Mouse (Mus musculus) limb, embryonic 10.5 days (tissue): ENCODE data around the gene Rsl1. TPM values are rescaled to one million over a fixed set of nuclear protein-coding genes. Genes with fewer than 3 reads are reported as not detected.
"Not testable (repeated sequence)": the region's sequence is repeated elsewhere in the genome, so short reads cannot be mapped to it uniquely, and the experiment has no call there.

Source experiments
- DNase-seq: peaks from one replicate; pipeline ENCODE4 v3.0.0-alpha.2; 2017; ENCODE audit warnings: low spot score
- H3K27ac ChIP-seq: fragments of 300-500 bp; sonication (generic); 2 replicates; pipeline ENCODE4 v1.5.1; 2016; ENCODE audit warnings: mild to moderate bottlenecking
- H3K27me3 ChIP-seq: fragments of 300-500 bp; sonication (generic); 2 replicates; pipeline ENCODE4 v1.6.1; 2016; ENCODE audit warnings: low read depth, mild to moderate bottlenecking; ENCODE audit not compliant: poor library complexity, severe bottlenecking
- H3K36me3 ChIP-seq: fragments of 300-500 bp; sonication (generic); 2 replicates; pipeline ENCODE4 v1.6.1; 2016; ENCODE audit warnings: mild to moderate bottlenecking, moderate library complexity
- H3K4me1 ChIP-seq: fragments of 300-500 bp; sonication (generic); 2 replicates; pipeline ENCODE4 v1.6.1; 2016
- H3K4me3 ChIP-seq: fragments of 300-500 bp; sonication (generic); 2 replicates; pipeline ENCODE4 v1.5.1; 2016; ENCODE audit warnings: mild to moderate bottlenecking, moderate library complexity
- H3K9me3 ChIP-seq: fragments of 300-500 bp; sonication (generic); replicated peaks from 2 replicates; pipeline ENCODE4 v1.6.1; 2016; ENCODE audit warnings: mild to moderate bottlenecking
- WGBS: fragments of 180-500 bp; shearing (Covaris S2); methylation state at CpG from one replicate; pipeline ENCODE4 v1.1.7; 2016; 5-methylcytosine and 5-hydroxymethylcytosine counted together
- polyA plus RNA-seq: library from polyadenylated mRNA; unstranded; fragments of >200 nt; fragmentation: Nextera tagmentation; extraction: Ambion mirVana; gene quantifications from 2 replicates; pipeline ENCODE4 v1.2.1, GENCODE M21; 2016

Rsl1 gene
- 6.2 and 6.5 TPM in 2 replicates for polyA plus RNA-seq

DNA sequence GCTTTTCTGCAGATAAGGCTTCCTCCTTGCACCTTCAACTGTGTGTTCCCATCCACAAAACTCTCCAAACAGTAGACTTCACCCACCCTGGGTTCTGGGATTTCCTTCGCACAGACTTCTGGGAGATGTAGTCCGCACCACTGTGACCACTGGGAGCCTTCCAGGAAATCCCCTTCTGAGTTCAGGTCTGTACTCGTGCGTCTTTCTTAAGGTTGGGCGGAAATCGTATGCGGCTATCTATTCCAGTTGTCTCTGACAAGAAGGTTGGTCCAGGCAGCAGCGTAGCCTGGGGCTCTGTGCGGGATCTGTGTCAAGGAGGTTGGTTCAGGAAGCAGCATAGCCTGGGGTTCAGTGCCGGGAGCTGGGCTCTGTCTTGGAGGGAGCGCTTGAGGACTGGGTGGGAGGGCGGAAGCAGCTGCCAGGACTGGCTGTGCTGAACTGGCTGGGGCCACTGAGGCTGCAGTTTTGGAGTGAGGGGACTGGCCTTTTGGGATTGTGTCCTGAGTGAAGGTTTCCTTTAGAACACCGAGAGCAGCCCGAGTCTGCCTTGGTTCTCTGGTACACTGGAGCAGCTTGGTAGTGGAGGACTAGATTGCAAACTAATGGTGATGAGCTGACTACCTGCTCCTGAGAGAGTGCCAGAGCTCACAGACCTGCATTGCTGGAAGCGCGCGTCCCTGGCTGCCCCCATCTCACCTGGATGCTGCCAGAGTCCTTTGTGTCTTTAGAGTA, at the start of gene Rsl1:
TSS of gene Rsl1 (plus strand) at position 192 of the 732 bp plus-strand sequence.
- Histone ChIP-seq H3K4me3 (peak within 1 kb of the TSS; percentile 68), H3K36me3 (peaks cover 12% of the 10 kb centered on the region; the same call in 1 of the 2 replicates), H3K27ac (peak within 1 kb of the TSS; percentile 81)
- not testable (repeated sequence) for H3K27me3 ChIP-seq, H3K4me1 ChIP-seq, H3K9me3 ChIP-seq
- peak; percentile 65 for DNase-seq
- 2% methylated on average over 17 of the region's 17 CpGs for WGBS

DNA sequence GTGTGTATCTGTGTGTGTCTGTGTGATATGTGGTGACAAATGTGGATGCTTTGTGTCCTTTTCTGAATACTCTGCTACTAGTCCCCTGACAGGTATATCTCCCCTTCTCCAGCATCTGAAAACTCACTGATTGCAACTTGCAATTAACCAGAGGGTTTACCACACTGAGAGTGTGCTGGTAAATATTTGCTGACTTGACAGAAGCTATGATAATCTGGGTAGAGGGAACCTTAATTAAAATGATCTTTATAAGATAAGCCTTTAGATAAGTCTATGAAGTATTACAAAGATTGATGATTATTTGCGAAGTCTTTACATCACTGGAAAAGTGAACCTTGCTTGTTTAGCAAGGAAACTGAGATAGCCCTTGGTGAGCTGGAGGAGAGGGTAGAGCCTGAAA, 48.5 kb upstream of the Rsl1 start:
- no peaks in the 10 kb centered on the region for H3K9me3 ChIP-seq
- no peak overlapping the region for H3K27ac ChIP-seq
- 94% methylated on average over 1 of the region's 1 CpGs for WGBS
- no peaks in the 10 kb centered on the region for H3K27me3 ChIP-seq
- H3K4me1 ChIP-seq: 0 out of 2 replicates have a peak, but pooled peaks cover 5% of the 10 kb centered on the region
- H3K36me3 ChIP-seq: no peaks in the 10 kb centered on the region
- DNase-seq: no peak
- no peak overlapping the region for H3K4me3 ChIP-seq

DNA sequence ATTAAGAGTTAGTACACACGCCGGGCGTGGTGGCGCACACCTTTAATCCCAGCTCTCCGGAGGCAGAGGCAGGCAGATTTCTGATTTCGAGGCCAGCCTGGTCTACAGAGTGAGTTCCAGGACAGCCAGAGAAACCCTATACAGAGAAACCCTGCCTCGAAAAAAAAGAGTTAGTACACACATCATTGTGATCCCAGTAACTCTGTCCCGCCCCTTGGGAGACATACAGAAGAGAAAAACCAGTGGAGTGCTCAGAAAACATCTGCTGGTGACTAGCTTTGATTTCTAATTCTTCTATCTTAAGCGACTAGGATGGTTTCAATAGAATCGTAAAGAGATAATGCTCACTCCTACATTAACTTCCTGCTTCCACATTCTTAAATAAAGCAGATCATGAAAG, 45.5 kb upstream of the Rsl1 start:
- H3K27ac ChIP-seq, H3K27me3 ChIP-seq, H3K4me3 ChIP-seq, H3K4me1 ChIP-seq, H3K9me3 ChIP-seq, DNase-seq, H3K36me3 ChIP-seq: not testable (repeated sequence)
- 77% methylated on average over 10 of the region's 10 CpGs for WGBS

DNA sequence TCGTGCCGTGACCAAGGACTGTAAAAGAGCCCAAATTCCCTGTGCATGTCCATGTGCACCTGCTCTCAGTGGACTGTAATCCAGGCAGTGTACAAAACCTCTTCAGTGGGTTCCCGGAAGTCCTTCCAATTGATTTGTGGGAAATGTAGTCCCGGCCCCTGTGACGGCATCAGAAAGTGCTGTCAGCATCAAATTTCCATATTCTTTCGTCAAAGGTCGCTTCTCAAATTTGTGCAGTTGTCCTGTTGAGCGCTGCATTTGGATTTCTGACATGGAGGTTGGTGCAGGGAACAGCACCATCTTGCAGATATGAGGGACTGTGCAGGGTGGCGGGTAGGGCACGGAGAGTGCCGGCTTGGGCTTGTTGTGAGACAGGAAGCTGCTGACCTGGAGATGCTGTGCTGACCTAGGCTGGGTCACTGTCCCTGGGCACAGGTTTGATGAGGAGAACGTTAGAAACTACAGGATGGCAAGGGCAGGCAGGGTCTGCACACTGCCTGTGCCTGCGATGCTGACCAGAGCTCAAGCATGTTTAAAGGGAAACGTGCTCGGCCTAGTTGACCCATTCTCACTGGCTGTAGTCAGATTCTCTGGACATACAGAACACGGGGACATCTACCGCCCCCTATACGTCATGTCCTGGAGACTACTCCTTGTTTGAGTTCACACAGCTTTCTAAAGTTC, 44.8 kb upstream of the Rsl1 start:
- Histone ChIP-seq H3K4me1 (0 out of 2 replicates have a peak, but pooled peaks cover 5% of the 10 kb centered on the region), H3K9me3 (no peaks in the 10 kb centered on the region), H3K36me3 (no peaks in the 10 kb centered on the region), H3K27ac (peak overlapping the region; percentile 79), H3K4me3 (peak overlapping the region; percentile 62), H3K27me3 (no peaks in the 10 kb centered on the region)
- WGBS: 3% methylated on average over 18 of the region's 18 CpGs
- peak; percentile 78 for DNase-seq

DNA sequence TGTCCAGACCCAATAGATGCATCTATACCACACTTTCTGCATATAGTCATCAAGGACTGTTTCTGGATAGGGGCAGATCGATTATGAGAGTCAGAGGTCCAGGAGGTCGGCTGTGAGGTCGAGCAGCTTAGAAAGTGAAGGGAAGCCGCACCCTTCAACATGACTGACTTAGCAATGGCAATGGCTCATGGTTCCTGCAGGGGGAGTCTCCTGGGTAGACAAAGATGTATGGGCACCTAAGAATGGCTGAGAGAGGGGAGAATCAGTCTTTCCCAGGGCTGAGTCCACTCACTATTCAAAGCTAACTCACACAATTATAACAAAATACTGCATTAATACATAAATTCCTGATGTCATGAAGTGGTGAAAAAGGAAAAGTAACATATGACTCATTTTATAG, 6.9 kb upstream of the Rsl1 start:
- H3K27ac ChIP-seq, DNase-seq, H3K4me1 ChIP-seq, H3K9me3 ChIP-seq, H3K4me3 ChIP-seq, H3K36me3 ChIP-seq, H3K27me3 ChIP-seq: not testable (repeated sequence)
- 70% methylated on average over 4 of the region's 4 CpGs for WGBS

DNA sequence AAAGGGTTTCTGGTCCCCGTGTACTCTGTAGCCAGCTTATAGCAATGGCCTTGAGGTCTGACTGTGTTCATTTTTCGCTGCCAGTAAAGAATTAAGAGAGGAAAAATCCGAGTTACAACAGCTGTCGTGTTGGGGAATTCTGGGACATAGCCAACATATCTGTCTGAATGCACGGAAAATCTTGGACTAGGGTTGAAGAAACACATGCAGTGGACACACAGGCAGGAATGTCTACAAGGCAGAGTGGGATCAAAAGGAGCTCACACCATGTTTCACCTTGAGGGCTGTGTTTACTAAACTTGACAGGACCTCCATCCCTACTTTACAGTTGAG, 707 bp downstream of the Rsl1 start:
- Histone ChIP-seq H3K4me3 (peak overlapping the region; percentile 68), H3K4me1 (peaks cover 3% of the 10 kb centered on the region; the same call in 1 of the 2 replicates), H3K27ac (no peak overlapping the region), H3K27me3 (no peaks in the 10 kb centered on the region), H3K36me3 (peaks cover 15% of the 10 kb centered on the region; the same call in 1 of the 2 replicates), H3K9me3 (no peaks in the 10 kb centered on the region)
- DNase-seq: no peak
- 35% methylated on average over 5 of the region's 5 CpGs for WGBS

DNA sequence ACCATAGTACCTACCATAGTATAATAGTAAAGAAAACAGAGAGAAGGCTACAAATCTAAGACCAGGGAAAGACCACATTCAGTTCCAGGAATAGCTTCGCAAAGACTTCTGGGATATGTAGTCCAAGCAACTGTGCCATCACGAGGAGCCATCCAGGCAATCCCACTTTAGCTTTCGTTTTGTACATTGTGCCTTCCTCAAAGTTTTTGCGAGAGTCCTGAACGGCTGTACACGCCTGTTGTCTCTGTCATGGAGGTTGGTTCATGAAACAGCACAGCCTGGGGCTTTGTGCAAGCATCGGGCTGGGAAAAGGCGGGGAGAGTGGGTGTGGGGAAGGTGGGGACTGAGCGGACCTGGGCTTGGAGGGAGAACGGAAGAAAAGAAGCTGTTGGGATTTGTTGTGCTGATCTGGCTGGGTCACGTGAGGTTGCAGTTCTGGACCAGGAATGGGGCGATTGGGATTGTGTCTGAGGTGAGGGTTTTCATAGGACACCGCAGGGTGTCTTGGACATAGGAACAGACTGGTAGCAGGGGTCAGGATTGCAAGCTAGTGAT, 21.4 kb downstream of the Rsl1 start, which contains the start of gene Zfp455:
TSS of gene Zfp455 (plus strand) at position 167 of the 555 bp plus-strand sequence.
- peak within 1 kb of the TSS; percentile 87 for H3K27ac ChIP-seq
- no peaks in the 10 kb centered on the region for H3K27me3 ChIP-seq
- H3K4me1 ChIP-seq: 0 out of 2 replicates have a peak, but pooled peaks cover 3% of the 10 kb centered on the region
- DNase-seq: peak; percentile 67
- no peaks in the 10 kb centered on the region for H3K36me3 ChIP-seq
- WGBS: 5% methylated on average over 13 of the region's 13 CpGs
- H3K4me3 ChIP-seq: peak within 1 kb of the TSS; percentile 68
- H3K9me3 ChIP-seq: no peaks in the 10 kb centered on the region

DNA sequence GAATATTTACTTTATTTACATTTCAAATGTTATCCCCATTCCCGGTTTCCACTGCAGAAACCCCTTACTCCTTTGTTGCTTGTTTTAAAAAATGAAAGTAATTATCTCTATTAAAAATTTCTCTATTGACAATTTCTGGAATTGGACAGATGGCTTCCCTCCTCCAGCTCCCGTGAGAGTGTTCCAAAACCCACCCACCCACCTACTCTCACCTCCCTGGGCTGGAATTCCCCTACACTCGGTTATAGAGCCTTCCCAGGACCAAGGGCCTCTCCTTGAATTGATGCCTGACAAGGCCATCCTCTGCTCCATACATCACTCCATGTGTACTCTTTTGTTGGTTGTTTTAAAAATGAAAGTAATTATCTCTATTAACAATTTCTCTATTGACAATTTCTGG, 28.7 kb downstream of the Rsl1 start:
- Histone ChIP-seq H3K27ac (no peak overlapping the region), H3K4me3 (no peak overlapping the region), H3K36me3 (no peaks in the 10 kb centered on the region), H3K9me3 (no peaks in the 10 kb centered on the region), H3K27me3 (no peaks in the 10 kb centered on the region), H3K4me1 (no peaks in the 10 kb centered on the region)
- WGBS: 90% methylated on average over 3 of the region's 3 CpGs
- no peak for DNase-seq

DNA sequence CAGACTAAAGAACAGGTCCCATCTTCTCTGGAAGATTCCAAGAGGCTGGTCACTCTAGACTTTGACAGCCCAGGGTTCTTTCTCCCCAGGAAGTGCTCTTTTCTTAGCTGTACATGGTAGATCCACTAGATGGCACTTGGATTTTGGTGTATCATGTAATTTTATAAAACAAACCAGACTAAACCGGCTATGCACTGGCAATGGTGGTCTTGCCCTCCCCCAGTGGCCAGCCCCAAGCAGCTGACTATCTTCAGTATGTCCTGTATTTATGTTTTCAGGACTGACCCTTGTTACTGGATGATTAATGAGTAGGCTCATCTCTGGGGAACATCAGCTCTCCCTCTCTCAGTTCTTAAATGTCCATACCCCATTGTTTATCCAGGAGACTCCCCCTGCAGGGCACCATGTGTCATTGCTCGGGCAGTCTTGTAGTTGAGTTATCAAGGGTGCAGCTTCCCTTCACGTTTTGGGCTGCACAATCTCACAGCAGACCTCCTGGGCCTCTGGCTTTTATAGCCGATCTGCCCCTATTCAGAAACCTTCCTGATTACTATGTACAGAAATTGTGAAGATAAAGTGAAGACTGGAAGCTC, 41.1 kb downstream of the Rsl1 start:
- WGBS: 70% methylated on average over 4 of the region's 4 CpGs
- H3K27me3 ChIP-seq: no peaks in the 10 kb centered on the region
- no peaks in the 10 kb centered on the region for H3K9me3 ChIP-seq

More for the DNA sequence above, 41.1 kb downstream of the Rsl1 start:
- no peak overlapping the region for H3K27ac ChIP-seq
- no peak for DNase-seq
- no peaks in the 10 kb centered on the region for H3K4me1 ChIP-seq
- no peaks in the 10 kb centered on the region for H3K36me3 ChIP-seq
- H3K4me3 ChIP-seq: no peak overlapping the region

Other genes starting within 250 kb of the Rsl1 start
- 2.4 and 4.3 TPM in 2 replicates for gene Zfp712, start 112.0 kb upstream of the Rsl1 start, polyA plus RNA-seq
- gene Zfp708, start 75.2 kb upstream of the Rsl1 start, polyA plus RNA-seq: 4.9 and 6.8 TPM in 2 replicates
- 1.8 and 2.9 TPM in 2 replicates for gene Gm28557, start 64.6 kb upstream of the Rsl1 start, polyA plus RNA-seq
- 0.19 and 0.31 TPM in 2 replicates for gene Rslcan18, start 56.9 kb upstream of the Rsl1 start, polyA plus RNA-seq
- 1.5 and 1.9 TPM in 2 replicates for gene Zfp759, start 51.5 kb upstream of the Rsl1 start, polyA plus RNA-seq
- 1.5 and 1.9 TPM in 2 replicates for gene Zfp455, start 21.3 kb downstream of the Rsl1 start, polyA plus RNA-seq
- 0.74 and 1.5 TPM in 2 replicates for gene Zfp458, start 105.3 kb downstream of the Rsl1 start, polyA plus RNA-seq
- 0.24 and 0.50 TPM in 2 replicates for gene Zfp457, start 133.3 kb downstream of the Rsl1 start, polyA plus RNA-seq
- 1.4 and 1.7 TPM in 2 replicates for gene Zfp595, start 159.4 kb downstream of the Rsl1 start, polyA plus RNA-seq
- not detected in 2 replicates for gene Gm28044, start 187.4 kb downstream of the Rsl1 start, polyA plus RNA-seq
- 0.93 and 1.2 TPM in 2 replicates for gene Zfp953, start 187.4 kb downstream of the Rsl1 start, polyA plus RNA-seq
- gene Gm28041, start 202.6 kb downstream of the Rsl1 start, polyA plus RNA-seq: 0.35 TPM in 1 of 2 replicates, not detected in the other
- 0.78 and 1.2 TPM in 2 replicates for gene Zfp456, start 202.6 kb downstream of the Rsl1 start, polyA plus RNA-seq
- gene Zfp429, start 226.6 kb downstream of the Rsl1 start, polyA plus RNA-seq: 2.7 and 6.0 TPM in 2 replicates
- gene Zfp459, start 248.2 kb downstream of the Rsl1 start, polyA plus RNA-seq: 1.2 TPM in 2 replicates